Mouse (Mus musculus) CD8-positive naive resting alpha-beta T cell, adult 2 months (primary cell): Measurements from ENCODE around the gene Ap5s1.

Experiments used
- DNase-seq, 2 experiments: peaks; one replicate each; pipeline ENCODE4 v3.0.0; 2022; ENCODE audit warnings: low read depth in 2 of 2, low spot score in 2 of 2

The Ap5s1 gene

DNA sequence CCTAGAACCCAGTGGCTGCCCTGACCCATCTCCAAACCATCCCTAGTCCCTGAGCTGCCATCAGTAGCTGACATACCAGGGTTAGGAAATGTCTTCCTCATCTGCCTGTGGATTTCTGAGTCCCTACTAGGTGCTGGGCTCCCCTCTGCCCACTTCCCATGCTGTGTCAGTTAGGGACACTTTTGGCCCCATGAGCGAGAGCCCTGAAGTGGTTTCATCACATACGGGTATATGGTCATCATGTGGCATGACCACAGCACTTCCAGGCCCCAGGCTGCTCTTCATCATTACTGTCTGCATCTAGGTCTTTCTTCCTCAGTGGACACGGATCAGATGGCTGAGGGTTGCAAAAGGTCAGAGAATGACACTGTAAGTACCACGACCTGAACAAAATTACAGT, at the start of gene Ap5s1:
Ap5s1 (plus strand) TSS at position 301 of the 400 bp plus-strand sequence.
- DNase-seq = no peak

DNA sequence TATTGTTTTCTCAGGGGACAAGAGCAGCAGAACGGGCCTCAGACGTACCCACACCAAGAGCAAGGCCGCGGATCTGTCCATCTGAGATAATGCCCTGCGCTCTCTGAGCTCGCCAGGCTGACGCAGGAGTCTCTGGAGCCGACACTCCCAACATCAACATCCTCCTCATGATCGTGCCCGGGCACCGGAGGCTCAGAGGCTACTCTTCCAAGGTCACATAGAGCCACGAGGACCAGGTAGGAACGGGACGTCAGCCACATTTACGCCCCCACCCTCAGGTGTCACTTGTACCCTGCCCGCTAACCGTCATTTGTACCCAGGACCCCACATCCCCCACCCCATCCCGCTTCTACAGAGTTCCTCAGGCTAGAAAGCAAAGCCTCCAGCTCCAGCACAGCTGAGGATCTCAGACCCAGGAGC, 47.4 kb upstream of the Ap5s1 start:
- no peak for DNase-seq

DNA sequence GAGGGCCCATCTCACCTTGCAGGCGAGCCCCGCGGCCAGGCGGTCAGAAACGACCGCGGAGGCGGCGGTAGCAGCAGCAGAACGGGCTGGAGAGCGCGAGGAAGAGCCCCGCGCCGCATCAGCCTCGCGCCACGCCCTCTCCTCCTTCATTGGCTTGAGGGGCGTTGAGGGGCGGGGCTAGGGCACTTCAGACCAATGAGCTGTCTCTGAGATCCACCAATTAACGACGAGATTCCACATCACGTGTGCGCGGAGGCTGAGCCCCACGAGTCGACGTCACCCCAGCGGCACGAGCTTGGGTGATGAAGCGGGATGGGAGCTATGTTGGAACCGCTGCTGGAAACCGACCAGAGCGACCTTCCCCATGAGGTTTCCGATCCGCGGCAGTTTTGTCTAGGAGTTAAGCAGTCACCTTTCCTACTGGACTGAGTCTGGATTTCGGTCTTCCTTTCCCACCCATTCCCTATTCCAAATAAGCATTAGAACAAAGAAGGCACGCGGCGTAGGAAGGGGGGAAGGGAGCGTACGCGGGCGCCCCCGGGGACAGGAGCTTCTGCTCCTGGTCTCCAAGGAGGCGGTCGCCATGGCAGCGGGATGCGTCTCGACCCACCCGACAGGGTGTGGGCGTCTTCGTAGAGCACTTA, 46.8 kb upstream of the Ap5s1 start, which contains the start of gene 1700037H04Rik:
1700037H04Rik (minus strand) TSS at position 144 of the 644 bp plus-strand sequence.
- DNase-seq = peak; percentile 87 to 92

DNA sequence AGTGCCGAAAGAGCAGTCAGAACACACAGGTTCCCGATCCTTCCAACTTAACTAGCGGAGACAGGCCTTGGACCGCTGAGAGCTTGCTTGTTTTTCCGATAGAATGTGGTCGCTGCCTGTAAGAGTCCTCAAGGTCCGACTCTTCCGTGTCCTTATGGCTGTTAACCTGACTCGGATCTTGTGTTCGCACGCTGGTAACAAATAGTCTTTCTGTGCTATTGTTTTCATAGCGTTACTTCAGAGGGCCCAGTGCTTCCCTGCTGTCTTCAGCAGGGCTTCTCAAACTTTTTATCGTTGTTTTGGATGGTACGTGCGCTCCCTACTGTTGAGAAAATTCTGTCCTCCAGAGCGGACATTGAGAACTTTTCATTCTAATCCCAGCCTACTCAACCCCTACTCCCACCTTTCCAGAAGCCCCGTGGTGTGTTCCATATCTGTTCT, 46.2 kb upstream of the Ap5s1 start:
- no peak for DNase-seq

DNA sequence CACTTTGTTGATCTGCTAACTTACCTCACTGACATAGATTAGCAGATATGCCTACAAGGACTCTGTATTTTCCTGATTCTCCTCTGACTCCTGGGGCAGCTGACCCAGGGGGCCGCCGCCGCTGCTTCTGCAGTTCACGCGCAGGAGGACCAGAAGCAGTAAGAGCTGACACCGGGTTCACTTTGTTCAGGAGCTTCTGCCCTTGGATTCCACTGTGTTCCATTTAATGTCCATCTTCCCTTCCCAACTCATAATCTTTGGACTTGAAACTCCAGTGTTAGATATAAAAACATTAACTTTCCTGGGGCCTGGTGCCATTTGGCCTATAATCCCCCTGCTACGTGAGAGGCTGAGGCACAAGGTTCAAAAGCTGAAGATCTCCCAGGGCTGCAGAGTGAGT, 43.0 kb upstream of the Ap5s1 start:
- no peak for DNase-seq

DNA sequence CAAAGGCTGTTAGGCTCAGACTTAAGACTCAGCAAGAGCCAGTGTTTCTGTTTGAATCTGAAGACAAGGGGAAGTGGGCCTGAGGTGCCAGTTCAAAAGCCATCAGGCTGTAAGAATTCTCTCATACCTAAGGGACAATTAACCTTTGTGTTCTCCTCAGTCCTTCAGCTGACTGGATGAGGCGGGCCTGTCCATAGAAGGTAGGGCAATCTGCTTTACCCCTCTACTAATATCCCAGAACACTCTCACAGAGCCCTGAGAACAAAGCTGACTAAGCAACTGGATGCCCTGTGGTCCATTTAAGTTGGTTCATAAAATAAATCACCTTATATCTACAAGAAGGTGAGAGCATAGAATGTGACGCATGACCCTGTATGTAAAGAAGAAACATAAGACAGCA, 40.7 kb upstream of the Ap5s1 start:
- no peak for DNase-seq

DNA sequence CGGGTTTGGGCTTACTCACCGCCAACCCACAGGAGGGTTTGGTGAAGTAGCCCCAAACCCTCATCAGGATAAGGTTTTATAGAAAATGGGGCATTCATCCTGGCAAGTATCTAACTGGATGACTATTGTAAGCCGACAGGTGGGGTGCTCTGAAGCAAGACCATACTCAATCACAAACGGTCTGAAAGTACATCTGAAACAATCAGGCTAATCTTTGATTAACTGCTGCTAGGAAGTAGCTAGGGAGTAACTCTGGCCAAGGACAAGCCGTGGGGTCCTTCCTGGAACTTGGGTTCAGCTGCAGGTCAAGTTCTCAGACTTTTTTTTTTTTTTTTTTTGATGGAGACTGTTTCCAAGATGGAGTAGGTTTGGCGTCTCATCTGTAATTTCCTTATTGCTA, 38.9 kb upstream of the Ap5s1 start:
- no peak for DNase-seq

DNA sequence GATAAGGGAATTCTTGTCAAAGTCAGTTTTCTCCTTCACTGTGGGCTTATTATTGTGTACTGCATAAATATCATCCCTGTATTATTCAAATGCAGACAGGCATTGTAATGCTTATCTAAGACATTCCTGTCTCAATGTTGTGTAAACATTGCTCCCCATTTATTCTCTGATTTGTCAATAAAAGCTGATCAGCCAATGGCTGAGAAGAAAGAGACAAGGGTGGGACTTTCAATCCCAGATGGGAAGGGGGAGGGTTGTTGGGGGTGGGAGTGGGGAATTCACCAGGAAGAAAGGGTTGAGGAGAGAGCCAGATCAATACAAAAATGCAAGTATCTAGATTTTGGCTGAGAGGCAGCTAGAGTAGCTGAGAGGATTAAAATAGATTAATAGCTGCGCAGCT, 38.0 kb upstream of the Ap5s1 start:
- DNase-seq = no peak

DNA sequence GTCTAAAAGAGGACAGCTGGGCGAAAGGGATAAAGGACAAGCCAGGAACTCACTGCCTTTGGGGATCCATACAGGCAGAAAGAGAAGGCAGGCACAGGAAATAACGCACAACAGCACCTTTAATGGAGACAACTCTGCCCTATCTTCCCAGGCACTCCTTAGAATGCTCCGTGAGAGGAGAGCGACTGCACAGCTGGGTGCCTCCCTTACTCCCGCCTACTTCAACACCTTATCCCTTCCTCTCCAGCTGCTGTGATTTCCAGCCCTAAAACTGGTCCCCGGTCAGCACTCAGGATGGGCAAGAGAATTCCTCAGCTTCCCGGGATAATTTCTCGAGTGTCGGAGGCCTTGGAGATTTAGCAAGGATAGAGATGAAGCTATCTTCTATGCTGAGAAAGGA, 35.9 kb upstream of the Ap5s1 start:
- no peak for DNase-seq

DNA sequence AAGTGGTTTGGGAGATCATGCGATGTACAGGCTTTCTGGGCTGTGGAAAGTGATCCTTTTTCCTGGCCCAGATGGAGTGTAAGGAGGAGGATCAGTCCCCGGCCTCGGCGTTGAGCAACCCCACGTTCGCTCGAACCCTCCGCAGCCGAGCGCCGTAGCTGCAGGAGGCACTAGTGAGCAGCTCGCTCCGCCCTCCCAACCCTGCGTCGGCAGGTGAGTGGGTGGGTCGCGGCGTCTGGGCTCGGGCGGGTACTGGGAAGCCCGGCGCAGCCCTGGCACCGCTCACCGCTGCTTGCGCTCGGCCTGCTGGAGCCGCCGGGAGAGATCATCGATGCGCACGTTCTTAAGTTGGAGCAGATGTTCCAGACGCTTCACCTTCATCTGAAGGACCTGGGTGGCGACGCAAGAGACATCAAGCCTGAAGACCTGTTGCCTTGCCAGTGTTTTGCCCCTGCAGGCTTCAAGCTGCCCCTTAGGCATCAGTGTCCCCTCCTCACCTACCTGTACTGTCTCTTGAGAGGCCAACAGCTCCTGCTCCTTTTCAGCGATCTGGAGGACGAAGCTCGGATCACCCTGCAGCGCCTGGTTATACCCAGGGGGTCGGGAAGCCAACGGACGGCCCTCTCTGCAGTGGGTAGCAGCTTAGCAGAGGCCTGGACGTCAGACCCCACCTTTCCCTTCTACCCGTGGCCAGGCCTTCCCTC, 35.3 kb upstream of the Ap5s1 start:
- DNase-seq = peak in 1 of 2 experiments; percentile 41

DNA sequence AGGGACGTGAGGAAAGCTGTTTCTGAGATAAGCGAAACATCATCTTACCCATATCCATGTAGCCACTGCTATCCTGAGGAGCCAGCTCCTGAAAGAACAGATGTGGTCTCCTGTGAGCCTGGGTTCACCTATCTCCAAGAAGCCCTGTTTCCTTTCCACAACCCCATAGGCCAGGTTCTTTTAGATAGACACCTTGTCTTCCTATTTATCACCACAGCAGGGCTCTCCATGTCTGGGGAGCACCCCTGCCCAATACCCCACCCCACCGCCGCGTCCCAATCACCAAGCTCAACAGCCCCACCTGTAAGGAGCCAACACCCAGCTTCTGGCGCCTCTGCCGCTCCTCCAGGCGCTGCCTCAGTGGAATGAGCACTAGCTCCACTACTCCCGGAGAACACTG, 34.6 kb upstream of the Ap5s1 start:
- no peak for DNase-seq

DNA sequence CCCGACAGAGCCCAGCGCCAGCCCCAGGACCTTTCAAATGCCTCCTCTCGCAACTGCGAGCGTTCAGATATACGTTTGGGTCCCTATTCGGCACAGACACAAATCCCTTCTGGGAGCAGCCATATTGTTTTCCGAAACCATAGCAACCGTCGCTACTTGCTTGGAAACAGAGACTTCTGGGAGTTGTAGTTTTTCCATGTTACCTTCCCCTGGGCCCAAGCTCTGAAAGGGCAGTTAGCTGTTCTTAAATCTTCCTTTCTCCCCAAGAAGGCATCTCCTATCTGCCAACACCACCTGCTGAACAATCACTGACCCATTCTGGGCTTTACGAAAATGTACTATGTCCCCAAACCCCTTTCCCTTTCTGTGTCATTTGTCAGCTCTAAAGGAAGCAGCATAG, 32.2 kb upstream of the Ap5s1 start:
- peak; percentile 46 to 73 for DNase-seq

DNA sequence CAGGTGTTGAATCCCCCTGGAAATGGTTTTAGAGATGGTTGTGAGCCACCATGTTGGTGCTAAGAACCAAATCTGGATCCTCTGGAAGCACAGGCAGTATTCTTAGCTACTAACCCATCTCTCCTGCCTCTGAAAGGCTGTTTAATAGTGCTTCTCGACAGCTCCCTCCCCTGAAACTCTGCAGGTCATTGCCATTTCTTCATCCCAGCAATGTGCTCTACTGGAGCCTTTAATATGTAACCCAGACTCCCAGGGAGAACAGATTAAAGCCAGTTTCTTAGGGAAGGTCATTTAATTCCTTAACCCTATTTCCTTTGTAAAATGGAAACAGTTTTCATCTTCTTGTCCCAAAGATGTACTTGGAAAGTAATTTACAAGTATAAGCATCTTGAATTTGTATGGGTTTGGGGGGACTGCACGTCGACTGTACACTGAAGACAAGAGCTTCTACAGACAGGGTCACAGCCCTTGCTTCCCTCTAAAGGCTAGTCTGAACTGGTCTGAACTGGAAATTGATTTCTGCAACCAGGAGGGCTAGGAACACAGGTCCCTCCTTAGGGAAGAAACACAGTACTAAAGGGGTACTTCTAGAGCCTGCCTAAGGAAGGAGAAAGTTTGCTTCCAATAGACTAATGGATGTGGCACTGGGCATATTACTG, 31.5 kb upstream of the Ap5s1 start:
- no peak for DNase-seq

DNA sequence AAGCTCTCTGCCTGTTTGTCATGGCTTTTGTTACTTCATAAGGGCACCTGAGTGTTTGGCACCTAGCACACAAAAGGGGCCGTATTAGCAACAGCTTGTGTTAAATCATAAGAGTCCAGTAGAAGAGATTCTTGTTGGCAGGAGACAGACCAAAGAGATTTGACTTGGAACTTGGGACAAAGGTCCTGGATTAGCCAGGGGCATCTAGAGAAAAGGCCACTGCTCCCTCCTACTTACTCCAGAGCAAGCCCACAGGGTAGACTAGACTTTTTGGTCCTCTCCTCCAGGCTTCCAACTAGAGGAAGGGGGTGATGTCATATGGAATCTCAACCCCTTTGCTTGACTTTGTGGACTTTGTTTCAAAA, 31.0 kb upstream of the Ap5s1 start:
- no peak for DNase-seq

DNA sequence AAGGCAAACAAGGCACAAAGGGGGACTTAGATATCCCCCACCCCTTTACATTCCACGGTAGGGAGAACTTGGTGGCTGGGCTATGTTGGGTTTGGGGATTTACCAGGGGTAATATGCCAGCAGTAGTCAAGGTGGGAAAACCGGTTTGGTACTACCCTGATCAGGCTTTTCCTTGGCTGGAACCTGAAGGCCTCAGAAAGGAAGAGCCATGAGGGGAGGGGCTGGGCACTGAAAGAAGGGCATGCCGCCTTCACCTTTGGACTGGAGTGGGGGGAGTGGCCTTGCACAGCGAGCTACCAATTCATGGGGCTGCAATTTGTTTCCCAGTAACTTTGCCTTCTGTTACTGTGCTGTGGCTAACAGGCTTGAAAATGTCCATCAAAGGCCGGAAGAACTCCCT, 30.4 kb upstream of the Ap5s1 start:
- DNase-seq = no peak

DNA sequence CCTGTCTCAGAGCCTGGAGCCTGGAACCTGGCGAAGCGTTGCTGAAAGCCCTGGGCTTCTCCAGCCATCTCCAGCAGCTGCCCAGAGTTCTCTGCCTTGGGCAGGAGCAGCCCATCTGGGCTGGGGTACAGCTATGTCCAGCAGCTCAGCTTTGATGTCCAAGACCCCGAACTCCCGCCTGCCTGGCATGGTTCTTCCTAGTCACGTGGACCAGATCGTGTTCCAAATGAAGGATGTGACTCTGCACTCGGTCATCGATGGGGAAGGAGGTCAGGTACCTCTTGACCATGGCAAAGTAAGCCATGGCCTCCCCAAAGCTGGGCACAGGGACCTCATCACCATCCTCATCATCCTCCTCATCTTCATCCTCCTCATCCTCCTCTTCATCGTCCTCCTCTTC, 28.9 kb upstream of the Ap5s1 start:
- DNase-seq = no peak

DNA sequence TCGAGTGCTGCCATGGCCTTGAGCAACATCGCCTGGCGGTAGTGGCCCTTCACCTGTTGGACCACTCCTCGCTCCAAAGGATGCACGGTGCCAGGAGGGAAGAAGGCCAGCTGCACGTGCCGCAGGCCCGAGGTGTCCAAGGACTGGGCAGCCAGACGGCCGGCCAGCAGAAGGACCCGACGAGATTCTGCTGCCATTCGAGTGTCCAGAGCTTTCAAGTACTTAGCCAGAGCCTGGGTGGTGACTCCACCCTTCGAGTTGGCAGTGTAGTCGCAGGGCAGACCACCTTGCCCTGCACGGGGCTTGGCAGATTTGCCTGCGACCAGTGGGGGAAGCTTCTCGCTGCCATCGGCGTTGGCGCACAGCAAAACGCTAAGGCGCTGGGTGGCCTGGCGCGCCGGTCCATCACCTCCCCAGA, 28.0 kb upstream of the Ap5s1 start:
- DNase-seq = no peak

DNA sequence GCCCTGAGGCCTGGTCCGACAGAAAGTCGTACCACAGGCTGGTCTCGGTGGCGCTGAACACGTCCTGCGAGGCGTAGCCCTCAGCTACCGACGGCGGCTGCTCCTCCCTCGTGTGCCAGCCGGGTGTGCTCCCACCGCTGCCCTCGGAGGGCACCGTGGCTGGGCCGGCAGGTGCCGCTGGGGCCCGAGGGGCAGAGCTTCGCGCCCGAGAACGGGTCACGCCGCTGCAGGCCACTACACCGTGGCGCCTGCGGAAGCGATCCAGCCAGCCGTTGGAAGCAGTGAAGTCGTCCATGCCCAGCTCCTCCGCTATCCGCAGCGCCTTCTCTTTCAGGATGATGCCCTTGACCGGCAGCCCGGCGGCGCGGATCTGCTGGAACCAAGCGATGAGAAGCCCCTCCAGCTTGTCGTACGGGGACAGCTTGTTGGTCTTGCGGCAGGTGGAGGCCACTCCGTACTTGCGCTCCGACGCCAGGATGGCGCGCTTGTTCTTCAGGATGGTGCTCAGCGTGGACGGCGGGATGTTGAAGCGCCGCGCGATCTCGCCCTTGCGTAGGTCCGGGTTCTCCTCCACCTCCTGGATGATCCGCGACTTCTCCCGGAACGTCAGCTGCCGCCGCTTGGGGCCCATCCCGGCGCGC, 27.5 kb upstream of the Ap5s1 start:
- DNase-seq = peak in 1 of 2 experiments; percentile 32

DNA sequence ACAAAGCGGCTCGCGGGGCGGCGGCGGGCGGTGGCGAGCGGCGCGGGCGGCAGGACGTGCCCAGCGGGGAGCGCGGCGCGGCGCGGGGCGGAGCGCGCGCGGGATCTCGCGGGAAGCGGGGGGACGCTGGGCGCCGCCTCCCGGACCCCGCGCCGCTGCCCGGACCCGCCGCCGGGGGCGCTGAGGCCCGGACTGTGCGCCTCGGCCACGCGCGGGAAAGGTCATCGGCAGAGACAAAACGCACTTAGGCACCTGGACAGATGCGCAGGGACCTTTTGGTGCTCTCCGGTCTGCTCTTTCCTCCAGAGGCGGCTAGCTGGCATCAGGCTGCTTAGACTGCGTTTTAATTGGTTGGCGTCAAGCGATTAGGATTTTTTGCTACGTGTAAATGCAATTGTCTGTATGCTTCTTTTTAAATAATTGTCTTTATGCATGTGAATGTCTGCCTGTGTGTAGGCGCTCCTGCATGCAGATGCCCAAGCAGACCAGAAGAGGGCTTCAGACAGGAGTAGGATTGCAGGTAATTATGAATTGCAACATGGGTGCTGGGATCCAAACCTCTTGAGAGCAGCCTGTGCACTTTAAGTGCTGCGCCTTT, 26.8 kb upstream of the Ap5s1 start, which contains the start of gene Cenpb:
Cenpb (minus strand) TSS at position 78 of the 598 bp plus-strand sequence.
- DNase-seq = peak; percentile 52 to 58

DNA sequence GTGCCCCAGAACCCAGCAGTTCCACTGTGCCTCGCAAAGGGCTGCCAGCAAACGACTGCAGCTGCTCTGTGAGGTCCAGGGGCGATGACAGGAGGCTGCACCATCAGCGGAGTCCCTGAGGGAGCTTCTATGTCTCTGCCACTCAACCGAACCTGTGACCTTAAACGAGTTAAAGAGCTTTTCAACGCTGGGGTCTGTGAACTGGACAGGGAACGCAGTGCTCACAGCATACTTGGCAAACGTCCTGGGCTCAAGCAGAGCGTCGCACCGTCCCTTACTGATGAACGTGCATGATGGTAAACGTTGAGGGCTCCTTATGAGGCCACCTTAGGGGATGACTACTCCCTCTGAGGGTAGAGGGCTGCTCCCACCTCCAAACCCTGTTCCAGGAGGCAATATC, 20.5 kb upstream of the Ap5s1 start:
- DNase-seq = no peak
